Mouse (Mus musculus) liver, postnatal 0 days (tissue): Measurements from ENCODE around the gene Tsnax. TPM values are rescaled to one million over a fixed set of nuclear protein-coding genes. Genes with fewer than 3 reads are reported as not detected.

Source experiments
- ATAC-seq: fragments of 200-750 bp; cut with Nextera tagmentation; 2 replicates; pipeline ENCODE4 v1.8.0; 2017; ENCODE audit warnings: mild to moderate bottlenecking, moderate library complexity
- DNase-seq: peaks from one replicate; pipeline ENCODE4 v3.0.0-alpha.2; 2016
- H3K27ac ChIP-seq: fragments of 300-500 bp; sonication (generic); 2 replicates; pipeline ENCODE4 v1.5.1; 2014; ENCODE audit warnings: antibody characterized with exemption, moderate library complexity, mild to moderate bottlenecking, low read depth
- H3K27me3 ChIP-seq: fragments of 300-500 bp; sonication (generic); 2 replicates; pipeline ENCODE4 v1.6.1; 2014; ENCODE audit warnings: low read length, control low read depth, mixed read lengths; ENCODE audit not compliant: insufficient read depth
- H3K36me3 ChIP-seq: fragments of 300-500 bp; sonication (generic); replicated peaks from 2 replicates; pipeline ENCODE4 v1.6.1; 2014; ENCODE audit warnings: mild to moderate bottlenecking, control low read depth, low read length, moderate library complexity, mixed read lengths; ENCODE audit not compliant: insufficient read depth
- H3K4me1 ChIP-seq: fragments of 300-500 bp; sonication (generic); 2 replicates; pipeline ENCODE4 v1.6.1; 2014; ENCODE audit warnings: antibody characterized with exemption, mild to moderate bottlenecking, control low read depth; ENCODE audit not compliant: insufficient read depth
- H3K4me2 ChIP-seq: fragments of 300-500 bp; sonication (generic); 2 replicates; pipeline ENCODE4 v1.6.1; 2014; ENCODE audit warnings: low read depth, mild to moderate bottlenecking, low read length, moderate library complexity, mixed read lengths
- H3K4me3 ChIP-seq: fragments of 300-500 bp; sonication (generic); 2 replicates; pipeline ENCODE4 v1.5.1; 2014; ENCODE audit warnings: low read depth, low read length
- H3K9ac ChIP-seq: fragments of 300-500 bp; sonication (generic); replicated peaks from 2 replicates; pipeline ENCODE4 v1.6.1; 2014; ENCODE audit warnings: mild to moderate bottlenecking, moderate library complexity
- H3K9me3 ChIP-seq: fragments of 300-500 bp; sonication (generic); 2 replicates; pipeline ENCODE4 v1.6.1; 2016; ENCODE audit warnings: mild to moderate bottlenecking, control low read depth, low read length, mixed read lengths
- CTCF ChIP-seq: sonication (generic); IDR thresholded peaks from 2 replicates; pipeline ENCODE4 v1.5.1; 2016; ENCODE audit warnings: antibody characterized with exemption, low read depth
- EP300 ChIP-seq: IDR thresholded peaks from 2 replicates; pipeline ENCODE4 v1.6.1; 2016; ENCODE audit warnings: antibody characterized with exemption, low read depth, mild to moderate bottlenecking
- WGBS: fragments of 180-500 bp; shearing (Covaris S2); extraction: QIAGEN DNeasy Blood & Tissue Kit; methylation state at CpG from one replicate; pipeline ENCODE4 v1.1.7; 2014; ENCODE audit not compliant: insufficient replicate concordance; 5-methylcytosine and 5-hydroxymethylcytosine counted together
- polyA plus RNA-seq: library from polyadenylated mRNA; unstranded; fragments of >200 nt; fragmentation: Nextera tagmentation; extraction: Ambion mirVana; gene quantifications from 2 replicates; pipeline ENCODE4 v1.2.1, GENCODE M21; 2015

The Tsnax gene
- polyA plus RNA-seq, 1 experiment from 2014 or later: 29.5 TPM

- Histone ChIP-seq H3K4me2 (no peak overlapping the region), H3K4me3 (no peak overlapping the region), H3K36me3 (no peaks in the 10 kb centered on the region), H3K9ac (no peak overlapping the region), H3K27ac (no peak overlapping the region), H3K27me3 (no peaks in the 10 kb centered on the region), H3K9me3 (no peaks in the 10 kb centered on the region), H3K4me1 (0 out of 2 replicates have a peak, but pooled peaks cover 4% of the 10 kb centered on the region)
- WGBS: 67% methylated on average over 6 of the region's 6 CpGs
- no peak for DNase-seq
- ATAC-seq: no peak
- TF ChIP-seq EP300: no peak
- no peak for TF ChIP-seq CTCF
These were observed 56.9 kb downstream of the Tsnax start for GRCm38 (mm10) chr8:125069733-125070132.

- H3K4me2 ChIP-seq: no peak overlapping the region
- H3K9me3 ChIP-seq: no peaks in the 10 kb centered on the region
- no peak overlapping the region for H3K27ac ChIP-seq
- no peaks in the 10 kb centered on the region for H3K4me1 ChIP-seq
- TF ChIP-seq CTCF (no peak), EP300 (no peak)
- no peaks in the 10 kb centered on the region for H3K36me3 ChIP-seq
- ATAC-seq (no peak), DNase-seq (no peak)
- H3K4me3 ChIP-seq: no peak overlapping the region
- no peaks in the 10 kb centered on the region for H3K27me3 ChIP-seq
- WGBS: 83% methylated on average over 10 of the region's 10 CpGs
- no peak overlapping the region for H3K9ac ChIP-seq
These were observed 61.3 kb downstream of the Tsnax start for GRCm38 (mm10) chr8:125074141-125074540.

DNA sequence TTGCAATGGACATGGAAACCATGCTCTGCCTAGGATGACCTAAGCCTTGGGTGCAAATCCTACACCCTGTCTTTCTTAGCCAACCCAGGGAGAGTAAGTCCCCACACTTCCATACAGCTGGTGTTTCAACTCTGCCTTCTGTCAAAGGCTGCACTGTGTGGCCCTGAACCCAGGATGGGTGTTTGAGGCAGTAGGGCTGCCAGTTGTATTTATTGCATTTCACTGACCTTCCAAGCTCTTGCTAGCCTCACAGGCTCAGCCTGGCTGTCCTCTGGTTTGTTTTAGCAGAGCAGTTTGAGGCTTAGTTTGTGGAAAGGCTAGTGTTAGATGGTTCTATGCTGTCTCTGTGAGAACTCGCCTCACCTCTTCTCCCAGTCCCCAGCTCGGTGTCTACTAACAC is 61.8 kb downstream of the Tsnax start:
- ATAC-seq (no peak), DNase-seq (no peak)
- H3K27ac ChIP-seq: no peak overlapping the region
- WGBS: 83% methylated on average over 2 of the region's 2 CpGs
- H3K9ac ChIP-seq: no peak overlapping the region
- H3K4me1 ChIP-seq: no peaks in the 10 kb centered on the region
- TF ChIP-seq CTCF (no peak), EP300 (no peak)
- H3K27me3 ChIP-seq: no peaks in the 10 kb centered on the region
- no peaks in the 10 kb centered on the region for H3K9me3 ChIP-seq
- no peak overlapping the region for H3K4me3 ChIP-seq
- no peaks in the 10 kb centered on the region for H3K36me3 ChIP-seq
- H3K4me2 ChIP-seq: no peak overlapping the region

DNA sequence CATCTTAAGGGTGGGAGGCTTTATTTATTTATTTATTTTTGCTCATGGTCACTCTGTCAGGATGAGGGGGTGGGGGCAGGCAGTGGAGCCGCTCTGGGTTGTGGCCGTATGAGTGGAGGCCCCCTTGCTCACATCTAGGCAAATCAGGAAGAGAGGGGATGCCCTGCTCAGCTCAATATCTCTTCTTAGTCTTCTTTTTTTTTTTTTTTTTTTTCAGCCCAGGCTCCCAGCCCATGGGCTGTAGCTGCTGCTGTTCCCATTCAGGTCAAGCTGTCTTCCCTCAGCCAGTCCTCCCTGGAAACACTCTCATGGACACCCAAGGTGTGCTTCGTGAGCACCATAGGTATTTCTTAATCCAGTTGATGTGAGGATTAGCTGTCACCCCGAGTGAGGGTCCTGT is 62.6 kb downstream of the Tsnax start:
- no peaks in the 10 kb centered on the region for H3K4me1 ChIP-seq
- H3K4me2 ChIP-seq: no peak overlapping the region
- 75% methylated on average over 4 of the region's 4 CpGs for WGBS
- no peak for TF ChIP-seq CTCF
- ATAC-seq (no peak), DNase-seq (no peak)
- H3K9ac ChIP-seq: no peak overlapping the region
- no peak overlapping the region for H3K27ac ChIP-seq
- H3K36me3 ChIP-seq: no peaks in the 10 kb centered on the region
- H3K27me3 ChIP-seq: no peaks in the 10 kb centered on the region
- no peaks in the 10 kb centered on the region for H3K9me3 ChIP-seq
- no peak overlapping the region for H3K4me3 ChIP-seq

GRCm38 (mm10) chr8:125077326-125077725 is 64.5 kb downstream of the Tsnax start:
- 74% methylated on average over 8 of the region's 8 CpGs for WGBS
- TF ChIP-seq EP300 (no peak), CTCF (no peak)
- no peaks in the 10 kb centered on the region for H3K36me3 ChIP-seq
- DNase-seq (no peak), ATAC-seq (no peak)
- no peak overlapping the region for H3K4me3 ChIP-seq
- H3K27ac ChIP-seq: no peak overlapping the region
- no peaks in the 10 kb centered on the region for H3K9me3 ChIP-seq
- no peaks in the 10 kb centered on the region for H3K27me3 ChIP-seq
- no peak overlapping the region for H3K9ac ChIP-seq
- no peak overlapping the region for H3K4me2 ChIP-seq
- H3K4me1 ChIP-seq: no peaks in the 10 kb centered on the region

DNA sequence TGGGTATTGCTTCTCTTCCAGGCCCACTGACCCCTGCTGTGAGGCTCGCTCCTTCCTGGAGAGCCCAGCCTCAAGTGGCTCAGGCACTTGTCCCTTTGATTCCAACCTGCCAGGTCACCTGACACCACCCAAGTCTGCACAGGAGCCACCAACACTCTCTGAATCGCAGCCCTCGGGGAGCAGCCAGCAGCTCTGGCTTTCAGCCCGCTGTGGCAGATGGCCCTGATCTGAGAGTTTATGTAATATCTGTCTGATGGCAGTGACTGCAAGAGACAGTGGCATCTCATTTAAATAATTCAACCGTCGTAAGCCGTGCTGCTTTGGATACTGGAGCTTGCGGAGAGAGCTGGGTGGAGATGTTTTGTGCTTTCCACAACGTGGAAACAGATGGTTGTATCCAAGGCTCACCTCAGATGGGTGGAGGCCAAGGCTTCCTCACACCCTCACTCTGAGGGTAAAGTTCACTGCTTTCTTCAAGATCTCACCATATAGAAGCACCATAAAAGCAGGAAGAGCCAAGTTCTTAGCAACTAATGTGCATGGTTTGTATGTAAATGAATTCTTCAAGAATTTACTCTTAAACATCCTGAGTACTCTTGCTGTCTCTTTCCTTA is 66.1 kb downstream of the Tsnax start:
- no peaks in the 10 kb centered on the region for H3K27me3 ChIP-seq
- 75% methylated on average over 9 of the region's 9 CpGs for WGBS

More for the DNA sequence above, 66.1 kb downstream of the Tsnax start:
- Histone ChIP-seq H3K9me3 (no peaks in the 10 kb centered on the region), H3K9ac (no peak overlapping the region), H3K4me2 (no peak overlapping the region), H3K27ac (no peak overlapping the region), H3K4me1 (peaks cover 8% of the 10 kb centered on the region), H3K36me3 (no peaks in the 10 kb centered on the region), H3K4me3 (no peak overlapping the region)
- TF ChIP-seq EP300 (no peak), CTCF (no peak)
- ATAC-seq (no peak), DNase-seq (no peak)
